Mouse (Mus musculus): ENCODE results near the gene Mgmt. TPM values are rescaled to one million over a fixed set of nuclear protein-coding genes. Genes with fewer than 3 reads are reported as not detected.

Mgmt gene
- total and polyA plus RNA-seq, 3 experiments, result not detected

DNA sequence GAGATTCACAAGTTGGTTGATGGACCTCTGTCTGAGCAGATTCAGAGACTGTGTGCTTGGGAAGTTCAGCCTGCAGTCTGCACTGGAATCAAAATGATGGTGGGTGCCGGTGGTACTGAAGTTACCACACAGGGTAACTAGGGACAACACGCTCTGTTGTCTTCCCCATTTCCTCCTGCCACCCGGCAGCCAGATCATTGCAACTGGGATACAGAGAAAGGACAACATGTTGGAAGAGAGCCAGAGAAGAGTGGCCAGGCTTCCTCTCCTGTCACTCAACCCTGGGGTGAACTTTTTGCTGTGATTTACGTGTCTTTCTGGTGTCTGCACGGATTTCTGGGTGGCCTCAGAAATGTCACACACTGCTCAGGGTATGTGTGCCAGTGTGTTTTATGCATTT, 107.4 kb downstream of the Mgmt start:
- no peak overlapping the region for H3K9ac ChIP-seq (ENCODE audit: control insufficient read depth, low read depth, low read length, poor library complexity, severe bottlenecking)
- no peaks in the 10 kb centered on the region for H3K36me3 ChIP-seq (ENCODE audit: control insufficient read depth in 1 of 2, insufficient read depth in 2 of 2, low read length in 2 of 2)
- no peak for DNase-seq (ENCODE audit: low read depth, low spot score)
- H3K4me1 ChIP-seq (ENCODE audit: control insufficient read depth in 1 of 2, insufficient read depth in 2 of 2, low read length in 2 of 2), result no peaks in the 10 kb centered on the region
- no peak overlapping the region for H3K27ac ChIP-seq (ENCODE audit: control insufficient read depth, low read depth, low read length)
- H3K79me2 ChIP-seq (ENCODE audit: control insufficient read depth, insufficient read depth, low read length, poor library complexity), result no peaks in the 10 kb centered on the region
- TF ChIP-seq MAFK (IDR thresholded peaks at IDR 0.05; ENCODE audit: borderline replicate concordance, low read depth, low read length) (no peak), POLR2AphosphoS2 (IDR thresholded peaks at IDR 0.05; ENCODE audit: low read length) (no peak), USF2 (IDR thresholded peaks at IDR 0.05; ENCODE audit: borderline replicate concordance in 1 of 2, insufficient read depth in 1 of 2, low read depth in 1 of 2, low read length in 2 of 2) (no peak), ZC3H11A (IDR thresholded peaks at IDR 0.05; ENCODE audit: low read depth, low read length) (no peak), USF1 (IDR thresholded peaks at IDR 0.05; ENCODE audit: low read depth, low read length) (no peak), MEF2A (IDR thresholded peaks at IDR 0.05; ENCODE audit: extremely low read depth, insufficient replicate concordance, low read depth, low read length, poor library complexity, severe bottlenecking) (no peak), ETS1 (IDR thresholded peaks at IDR 0.05; ENCODE audit: low read depth, low read length) (no peak), E2F4 (IDR thresholded peaks at IDR 0.05; ENCODE audit: borderline replicate concordance, low read depth, low read length) (no peak)
- no peaks in the 10 kb centered on the region for H3K27me3 ChIP-seq (ENCODE audit: control insufficient read depth in 1 of 2, insufficient read depth in 2 of 2, low read length in 2 of 2)
- H3K9me3 ChIP-seq (replicated peaks; ENCODE audit: insufficient read depth, low read length), result no peaks in the 10 kb centered on the region
- no peak overlapping the region for H3K4me3 ChIP-seq (ENCODE audit: control insufficient read depth in 1 of 2, insufficient read depth in 1 of 2, low read depth in 2 of 2, low read length in 2 of 2)

DNA sequence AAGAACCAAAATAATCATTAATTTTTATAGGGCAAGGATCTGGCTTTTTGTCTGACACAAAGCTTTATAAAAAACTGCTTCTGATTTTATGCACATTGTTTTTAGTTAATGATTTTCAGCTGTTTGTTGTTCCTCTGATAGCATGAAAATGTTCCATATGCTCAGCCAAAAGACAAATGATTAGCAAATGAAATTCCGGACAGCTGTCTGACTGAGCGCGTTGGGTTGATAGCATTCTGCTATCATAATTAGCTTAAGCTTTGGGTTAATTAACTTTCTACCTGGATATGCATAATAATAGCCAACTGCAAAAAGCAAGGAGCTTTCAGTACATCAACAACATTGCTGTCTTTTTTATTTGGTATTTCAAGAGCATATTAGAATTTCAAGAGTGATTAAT, 108.0 kb downstream of the Mgmt start:
- H3K9ac ChIP-seq (ENCODE audit: control insufficient read depth, low read depth, low read length, poor library complexity, severe bottlenecking), result no peak overlapping the region
- no peaks in the 10 kb centered on the region for H3K79me2 ChIP-seq (ENCODE audit: control insufficient read depth, insufficient read depth, low read length, poor library complexity)
- no peak for TF ChIP-seq TAL1 (IDR thresholded peaks at IDR 0.05; ENCODE audit: low read length)
- TF ChIP-seq RAD21 (IDR thresholded peaks at IDR 0.05; ENCODE audit: low read depth, low read length), result no peak
- TF ChIP-seq NELFE (IDR thresholded peaks at IDR 0.05; ENCODE audit: low read depth, low read length), result no peak
- TF ChIP-seq MXI1 (IDR thresholded peaks at IDR 0.05; ENCODE audit: low read depth, low read length), result no peak
- TF ChIP-seq ETS1 (IDR thresholded peaks at IDR 0.05; ENCODE audit: low read depth, low read length), result no peak
- TF ChIP-seq CHD2 (IDR thresholded peaks at IDR 0.05; ENCODE audit: low read length), result no peak
- no peak for TF ChIP-seq ZKSCAN1 (IDR thresholded peaks at IDR 0.05; ENCODE audit: low read depth, low read length)
- no peak for TF ChIP-seq MEF2A (IDR thresholded peaks at IDR 0.05; ENCODE audit: extremely low read depth, insufficient replicate concordance, low read depth, low read length, poor library complexity, severe bottlenecking)
- TF ChIP-seq CTCF (IDR thresholded peaks at IDR 0.05 in 2 of 3, conservative IDR thresholded peaks at IDR 0.05 in 1 of 3; ENCODE audit: control insufficient read depth in 1 of 3, insufficient read depth in 1 of 3, low read depth in 2 of 3, low read length in 3 of 3, poor library complexity in 1 of 3, severe bottlenecking in 1 of 3), result no peak
- TF ChIP-seq MYC (IDR thresholded peaks at IDR 0.05; ENCODE audit: low read depth, low read length), result no peak
- TF ChIP-seq USF2 (IDR thresholded peaks at IDR 0.05; ENCODE audit: borderline replicate concordance in 1 of 2, insufficient read depth in 1 of 2, low read depth in 1 of 2, low read length in 2 of 2), result no peak
- TF ChIP-seq MAZ (IDR thresholded peaks at IDR 0.05; ENCODE audit: low read depth, low read length), result no peak
- no peak for TF ChIP-seq MYB (IDR thresholded peaks at IDR 0.05; ENCODE audit: low read depth, low read length)
- no peak for TF ChIP-seq UBTF (IDR thresholded peaks at IDR 0.05; ENCODE audit: borderline replicate concordance, insufficient read depth, low read depth, low read length)
- no peak for TF ChIP-seq GATA1 (IDR thresholded peaks at IDR 0.05; ENCODE audit: low read depth, low read length)
- no peak for TF ChIP-seq POLR2A (IDR thresholded peaks at IDR 0.05; ENCODE audit: control insufficient read depth in 1 of 2, insufficient read depth in 1 of 2, low read depth in 1 of 2, low read length in 2 of 2, poor library complexity in 1 of 2)
- no peaks in the 10 kb centered on the region for H3K4me1 ChIP-seq (ENCODE audit: control insufficient read depth in 1 of 2, insufficient read depth in 2 of 2, low read length in 2 of 2)
- H3K36me3 ChIP-seq (ENCODE audit: control insufficient read depth in 1 of 2, insufficient read depth in 2 of 2, low read length in 2 of 2), result no peaks in the 10 kb centered on the region
- no peaks in the 10 kb centered on the region for H3K27me3 ChIP-seq (ENCODE audit: control insufficient read depth in 1 of 2, insufficient read depth in 2 of 2, low read length in 2 of 2)
- no peak overlapping the region for H3K4me3 ChIP-seq (ENCODE audit: control insufficient read depth in 1 of 2, insufficient read depth in 1 of 2, low read depth in 2 of 2, low read length in 2 of 2)
- H3K9me3 ChIP-seq (replicated peaks; ENCODE audit: insufficient read depth, low read length), result no peaks in the 10 kb centered on the region
- H3K27ac ChIP-seq (ENCODE audit: control insufficient read depth, low read depth, low read length), result no peak overlapping the region
- DNase-seq (ENCODE audit: low read depth, low spot score), result no peak
